Mouse (Mus musculus) myocyte (in vitro differentiated cells): Measurements from ENCODE around the gene Apaf1. TPM values are rescaled to one million over a fixed set of nuclear protein-coding genes. Genes with fewer than 3 reads are reported as not detected.
A peak's percentile ranks its signal among the peaks of the same experiment; 100 is the strongest.

Source experiments
- H3K27me3 ChIP-seq: one replicate; pipeline ENCODE4 v1.6.1; 2011; ENCODE audit not compliant: control insufficient read depth, insufficient read depth, insufficient read length
- H3K36me3 ChIP-seq: one replicate; pipeline ENCODE4 v1.6.1; 2011; ENCODE audit not compliant: control insufficient read depth, insufficient read depth
- H3K4me2 ChIP-seq: one replicate; pipeline ENCODE4 v1.6.1; 2011; ENCODE audit warnings: low read depth, control low read depth
- H3K4me3 ChIP-seq: one replicate; pipeline ENCODE4 v1.5.1; 2011; ENCODE audit warnings: mild to moderate bottlenecking, control low read depth, moderate library complexity
- H3K79me2 ChIP-seq: one replicate; pipeline ENCODE4 v1.6.1; 2011; ENCODE audit not compliant: control insufficient read depth, insufficient read depth
- H3ac ChIP-seq: one replicate; pipeline ENCODE4 v1.6.1; 2011; ENCODE audit not compliant: control insufficient read depth, insufficient read length
- CEBPB ChIP-seq: IDR thresholded peaks from 2 replicates; pipeline ENCODE4 v1.6.1; 2011; ENCODE audit warnings: mild to moderate bottlenecking, moderate library complexity; ENCODE audit not compliant: poor library complexity, insufficient read depth, severe bottlenecking
- E2F4 ChIP-seq: IDR thresholded peaks from one replicate; pipeline ENCODE4 v1.6.1; 2011; ENCODE audit warnings: mild to moderate bottlenecking, control low read depth, moderate library complexity; ENCODE audit not compliant: insufficient read depth
- MAX ChIP-seq: IDR thresholded peaks from one replicate; pipeline ENCODE4 v1.6.1; 2011; ENCODE audit warnings: low read depth, mild to moderate bottlenecking, control low read depth
- MYOD1 ChIP-seq, 3 experiments: IDR thresholded peaks; one replicate each; pipeline ENCODE4 v1.6.1; 2011; ENCODE audit warnings: control low read depth in 2 of 3, low read depth in 2 of 3, mild to moderate bottlenecking in 2 of 3, moderate library complexity in 1 of 3; ENCODE audit not compliant: insufficient read length in 2 of 3, control insufficient read depth in 1 of 3
- MYOG ChIP-seq, 3 experiments: IDR thresholded peaks; one replicate each; pipeline ENCODE4 v1.6.1; 2011; ENCODE audit warnings: control low read depth in 2 of 3, low read depth in 2 of 3, mild to moderate bottlenecking in 2 of 3; ENCODE audit not compliant: insufficient read length in 2 of 3, control insufficient read depth in 1 of 3, insufficient read depth in 1 of 3
- POLR2A ChIP-seq: IDR thresholded peaks from one replicate; pipeline ENCODE4 v1.6.1; 2011; ENCODE audit warnings: low read depth, mild to moderate bottlenecking, control low read depth, moderate library complexity; ENCODE audit not compliant: insufficient read length
- POLR2AphosphoS2 ChIP-seq: IDR thresholded peaks from one replicate; pipeline ENCODE4 v1.6.1; 2011; ENCODE audit warnings: low read depth, control low read depth; ENCODE audit not compliant: insufficient read length
- REST ChIP-seq: IDR thresholded peaks from one replicate; pipeline ENCODE4 v1.6.1; 2011; ENCODE audit warnings: mild to moderate bottlenecking, control low read depth, moderate library complexity; ENCODE audit not compliant: insufficient read depth, insufficient read length
- SRF ChIP-seq: IDR thresholded peaks from one replicate; pipeline ENCODE4 v1.6.1; 2011; ENCODE audit warnings: low read depth; ENCODE audit not compliant: control insufficient read depth, insufficient read length
- TCF12 ChIP-seq: IDR thresholded peaks from one replicate; pipeline ENCODE4 v1.6.1; 2011; ENCODE audit warnings: mild to moderate bottlenecking, control low read depth; ENCODE audit not compliant: poor library complexity, insufficient read depth, severe bottlenecking
- TCF3 ChIP-seq: IDR thresholded peaks from one replicate; pipeline ENCODE4 v1.6.1; 2011; ENCODE audit warnings: low read depth, control low read depth; ENCODE audit not compliant: insufficient read length
- USF1 ChIP-seq: IDR thresholded peaks from one replicate; pipeline ENCODE4 v1.6.1; 2011; ENCODE audit warnings: low read depth, mild to moderate bottlenecking, control low read depth, moderate library complexity
- polyA plus RNA-seq: library from polyadenylated mRNA; unstranded; fragments of >200 nt; fragmentation: generic; extraction: Trizol; gene quantifications from one replicate; pipeline ENCODE4 v1.2.1, GENCODE M21; 2012; ENCODE audit warnings: missing spikeins

Apaf1 gene
- polyA plus RNA-seq, 1 experiment: 4.3 TPM

GRCm38 (mm10) chr10:91083393-91083927 lies 890 bp upstream of the Apaf1 start:
- TF ChIP-seq SRF (no peak), USF1 (no peak), POLR2A (no peak), TCF3 (no peak), TCF12 (no peak), MYOG (IDR thresholded peaks at IDR 0.05; ENCODE audit: control insufficient read depth in 1 of 3, insufficient read depth in 1 of 3, insufficient read length in 2 of 3, low read depth in 2 of 3) (no peak), MAX (no peak), E2F4 (no peak), REST (no peak), CEBPB (no peak)
- H3K4me3 ChIP-seq: peak overlapping the region; percentile 73
- H3ac ChIP-seq: peak overlapping the region; percentile 63
- no peaks in the 10 kb centered on the region for H3K27me3 ChIP-seq
- H3K79me2 ChIP-seq: peaks cover 10% of the 10 kb centered on the region
- H3K36me3 ChIP-seq: peaks cover 9% of the 10 kb centered on the region
- peak overlapping the region; percentile 81 for H3K4me2 ChIP-seq

GRCm38 (mm10) chr10:91081959-91082507 lies 537 bp downstream of the Apaf1 start:
- TF ChIP-seq MYOG (IDR thresholded peaks at IDR 0.05; ENCODE audit: control insufficient read depth in 1 of 3, insufficient read depth in 1 of 3, insufficient read length in 2 of 3, low read depth in 2 of 3) (no peak), REST (no peak), E2F4 (no peak), POLR2AphosphoS2 (no peak), TCF12 (no peak), POLR2A (no peak), CEBPB (no peak), USF1 (no peak), MYOD1 (IDR thresholded peaks at IDR 0.05; ENCODE audit: control insufficient read depth in 1 of 3, insufficient read length in 2 of 3, low read depth in 2 of 3) (no peak)
- H3ac ChIP-seq: peak overlapping the region; percentile 63
- peak overlapping the region; percentile 51 for H3K4me2 ChIP-seq
- peak overlapping the region; percentile 73 for H3K4me3 ChIP-seq
- H3K79me2 ChIP-seq: peaks cover 10% of the 10 kb centered on the region
- H3K36me3 ChIP-seq: peaks cover 14% of the 10 kb centered on the region
- no peaks in the 10 kb centered on the region for H3K27me3 ChIP-seq

GRCm38 (mm10) chr10:91080540-91080939 lies 2.0 kb downstream of the Apaf1 start:
- Histone ChIP-seq H3K79me2 (peaks cover 20% of the 10 kb centered on the region), H3K36me3 (peaks cover 18% of the 10 kb centered on the region), H3ac (no peak overlapping the region), H3K4me3 (no peak overlapping the region), H3K27me3 (no peaks in the 10 kb centered on the region), H3K4me2 (no peak overlapping the region)
- TF ChIP-seq MYOD1 (IDR thresholded peaks at IDR 0.05; ENCODE audit: control insufficient read depth in 1 of 3, insufficient read length in 2 of 3, low read depth in 2 of 3) (no peak), REST (no peak), POLR2AphosphoS2 (no peak), POLR2A (no peak), MYOG (IDR thresholded peaks at IDR 0.05; ENCODE audit: control insufficient read depth in 1 of 3, insufficient read depth in 1 of 3, insufficient read length in 2 of 3, low read depth in 2 of 3) (no peak), CEBPB (no peak), TCF12 (no peak), TCF3 (no peak), E2F4 (no peak), SRF (no peak), MAX (no peak), USF1 (no peak)

GRCm38 (mm10) chr10:91076667-91077066 lies 5.9 kb downstream of the Apaf1 start:
- Histone ChIP-seq H3K4me3 (no peak overlapping the region), H3K4me2 (no peak overlapping the region), H3K27me3 (no peaks in the 10 kb centered on the region), H3ac (no peak overlapping the region), H3K36me3 (peaks cover 30% of the 10 kb centered on the region), H3K79me2 (peaks cover 18% of the 10 kb centered on the region)
- TF ChIP-seq MYOD1 (IDR thresholded peaks at IDR 0.05; ENCODE audit: control insufficient read depth in 1 of 3, insufficient read length in 2 of 3, low read depth in 2 of 3) (peak in 1 of 3 experiments; percentile 22), E2F4 (no peak)

GRCm38 (mm10) chr10:91073345-91073744 lies 9.2 kb downstream of the Apaf1 start:
- H3K27me3 ChIP-seq: no peaks in the 10 kb centered on the region
- H3K79me2 ChIP-seq: peaks cover 12% of the 10 kb centered on the region
- H3ac ChIP-seq: no peak overlapping the region
- no peak overlapping the region for H3K4me3 ChIP-seq
- no peak overlapping the region for H3K4me2 ChIP-seq
- TF ChIP-seq SRF: no peak
- no peak for TF ChIP-seq E2F4
- TF ChIP-seq POLR2AphosphoS2: no peak
- no peak for TF ChIP-seq CEBPB
- TF ChIP-seq POLR2A: no peak
- TF ChIP-seq TCF12: no peak
- no peak for TF ChIP-seq REST
- no peak for TF ChIP-seq TCF3
- TF ChIP-seq MYOG (IDR thresholded peaks at IDR 0.05; ENCODE audit: control insufficient read depth in 1 of 3, insufficient read depth in 1 of 3, insufficient read length in 2 of 3, low read depth in 2 of 3): no peak
- TF ChIP-seq MAX: no peak
- no peak for TF ChIP-seq MYOD1 (IDR thresholded peaks at IDR 0.05; ENCODE audit: control insufficient read depth in 1 of 3, insufficient read length in 2 of 3, low read depth in 2 of 3)
- TF ChIP-seq USF1: no peak
- peaks cover 30% of the 10 kb centered on the region for H3K36me3 ChIP-seq
